Mouse (Mus musculus) thymus, adult 2 months (tissue): ENCODE results near the gene Lrrc71.

ENCODE experiments used
- CTCF ChIP-seq: fragments of 200-500 bp; IDR thresholded peaks from 2 replicates; pipeline ENCODE4 v1.5.1; 2012; ENCODE audit warnings: mild to moderate bottlenecking, control low read depth, low read length, moderate library complexity, borderline replicate concordance; ENCODE audit not compliant: control insufficient read depth, poor library complexity, insufficient read depth; ENCODE audit errors: extremely low read depth
- POLR2A ChIP-seq: fragments of 200-500 bp; IDR thresholded peaks from 2 replicates; pipeline ENCODE4 v1.6.1; 2012; ENCODE audit warnings: mild to moderate bottlenecking, low read length, control low read depth, moderate library complexity; ENCODE audit not compliant: control insufficient read depth, poor library complexity, insufficient read depth; ENCODE audit errors: extremely low read depth

GRCm38 (mm10) chr3:87718525-87718924, 29.9 kb downstream of the Lrrc71 start:
- TF ChIP-seq CTCF (no peak), POLR2A (no peak)
